Mouse (Mus musculus) liver, embryonic 14.5 days (tissue): ENCODE results near the gene 4921539E11Rik. TPM values are rescaled to one million over a fixed set of nuclear protein-coding genes. Genes with fewer than 3 reads are reported as not detected.

Experiments used
- ATAC-seq: fragments of 200-750 bp; cut with Nextera tagmentation; 2 replicates; pipeline ENCODE4 v1.8.0; 2017; ENCODE audit warnings: moderate number of reproducible peaks, mild to moderate bottlenecking, moderate library complexity; ENCODE audit not compliant: insufficient read depth
- DNase-seq, 3 experiments: peaks; one replicate each; pipeline ENCODE4 v3.0.0-alpha.2; 2012 to 2013; ENCODE audit warnings: low read depth in 3 of 3, low spot score in 3 of 3
- H3K27ac ChIP-seq: fragments of 300-500 bp; sonication (generic); 2 replicates; pipeline ENCODE4 v1.5.1; 2014; ENCODE audit warnings: moderate library complexity, mild to moderate bottlenecking, control low read depth, inconsistent platforms
- H3K27me3 ChIP-seq: fragments of 300-500 bp; sonication (generic); 2 replicates; pipeline ENCODE4 v1.6.1; 2014; ENCODE audit warnings: mild to moderate bottlenecking, low read length, moderate library complexity; ENCODE audit not compliant: control insufficient read depth, insufficient read depth
- H3K36me3 ChIP-seq: fragments of 300-500 bp; sonication (generic); replicated peaks from 2 replicates; pipeline ENCODE4 v1.6.1; 2014; ENCODE audit warnings: low read depth; ENCODE audit not compliant: control insufficient read depth, insufficient read depth
- H3K4me1 ChIP-seq, 2 experiments: fragments of 200-500 bp in 1 of 2; fragments of 300-500 bp in 1 of 2; sonication (generic) in 1 of 2; replicated peaks; 2 replicates each; pipeline ENCODE4 v1.6.1; 2012 to 2014; ENCODE audit warnings: antibody characterized with exemption in 1 of 2, inconsistent platforms in 1 of 2, low read length in 1 of 2; ENCODE audit not compliant: control insufficient read depth in 2 of 2, insufficient read depth in 2 of 2
- H3K4me2 ChIP-seq: fragments of 300-500 bp; sonication (generic); 2 replicates; pipeline ENCODE4 v1.6.1; 2014; ENCODE audit warnings: low read depth, mild to moderate bottlenecking, control low read depth, moderate library complexity
- H3K4me3 ChIP-seq, 2 experiments: fragments of 200-500 bp in 1 of 2; fragments of 300-500 bp in 1 of 2; sonication (generic) in 1 of 2; 2 replicates each; pipeline ENCODE4 v1.5.1; 2012 to 2014; ENCODE audit warnings: low read depth in 2 of 2, low read length in 2 of 2, mild to moderate bottlenecking in 2 of 2, control low read depth in 1 of 2, inconsistent platforms in 1 of 2, moderate library complexity in 1 of 2; ENCODE audit not compliant: insufficient read depth in 1 of 2
- H3K9ac ChIP-seq: fragments of 300-500 bp; sonication (generic); replicated peaks from 2 replicates; pipeline ENCODE4 v1.6.1; 2014; ENCODE audit warnings: mild to moderate bottlenecking, control low read depth, moderate library complexity
- H3K9me3 ChIP-seq: fragments of 300-500 bp; sonication (generic); 2 replicates; pipeline ENCODE4 v1.6.1; 2016; ENCODE audit warnings: low read length, mixed read lengths; ENCODE audit not compliant: control insufficient read depth
- CTCF ChIP-seq: IDR thresholded peaks from 2 replicates; pipeline ENCODE4 v1.5.1; 2016; ENCODE audit warnings: antibody characterized with exemption, low read depth, control low read depth
- EP300 ChIP-seq: IDR thresholded peaks from 2 replicates; pipeline ENCODE4 v1.6.1; 2016; ENCODE audit warnings: antibody characterized with exemption, low read depth
- whole genome bisulfite sequencing: fragments of 180-500 bp; shearing (Covaris S2); extraction: QIAGEN DNeasy Blood & Tissue Kit; methylation state at CpG from one replicate; pipeline ENCODE4 v1.1.7; 2014; ENCODE audit not compliant: insufficient replicate concordance; 5-methylcytosine and 5-hydroxymethylcytosine counted together
- polyA plus RNA-seq, 2 experiments: library from polyadenylated mRNA; depleted of rRNA in 1 of 2; stranded (reverse) in 1 of 2; unstranded in 1 of 2; fragments of >200 nt; fragmentation: Nextera tagmentation in 1 of 2; extraction: Ambion mirVana in 1 of 2; gene quantifications; 2 replicates each; pipeline versions ENCODE4 v1.2.1 to v1.2.3; 2012 to 2014

4921539E11Rik gene
- polyA plus RNA-seq, 2 experiments, result not detected

DNA sequence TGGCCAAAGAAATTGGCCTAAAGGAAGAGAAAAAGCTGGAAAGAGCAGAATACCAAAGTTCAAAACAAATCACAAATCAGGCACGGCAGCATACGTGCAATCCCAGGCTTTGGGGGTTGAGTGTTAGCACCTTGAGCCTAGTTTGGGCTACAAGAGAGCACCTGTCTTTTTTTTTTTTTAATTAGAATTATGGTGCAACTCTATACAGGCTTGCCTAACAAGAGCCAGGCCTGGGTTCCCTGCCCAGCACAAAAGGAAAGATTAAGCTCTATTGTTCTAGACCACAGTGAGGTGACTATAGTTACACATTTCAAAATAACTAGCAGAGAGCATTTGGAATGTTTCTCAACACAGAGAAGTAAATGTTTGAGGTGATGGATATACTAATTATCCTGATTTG lies 42.9 kb downstream of the 4921539E11Rik start:
- no peaks in the 10 kb centered on the region for H3K36me3 ChIP-seq
- no peak overlapping the region for H3K4me3 ChIP-seq
- no peak overlapping the region for H3K9ac ChIP-seq
- 65% methylated on average over 2 of the region's 2 CpGs for WGBS
- DNase-seq, result no peak
- H3K4me2 ChIP-seq, result no peak overlapping the region
- H3K27me3 ChIP-seq, result no peaks in the 10 kb centered on the region
- H3K27ac ChIP-seq, result no peak overlapping the region
- H3K9me3 ChIP-seq, result no peaks in the 10 kb centered on the region
- no peak for ATAC-seq
- no peaks in the 10 kb centered on the region; a peak in 1 of 4 replicates for H3K4me1 ChIP-seq
- TF ChIP-seq EP300 (no peak), CTCF (no peak)

DNA sequence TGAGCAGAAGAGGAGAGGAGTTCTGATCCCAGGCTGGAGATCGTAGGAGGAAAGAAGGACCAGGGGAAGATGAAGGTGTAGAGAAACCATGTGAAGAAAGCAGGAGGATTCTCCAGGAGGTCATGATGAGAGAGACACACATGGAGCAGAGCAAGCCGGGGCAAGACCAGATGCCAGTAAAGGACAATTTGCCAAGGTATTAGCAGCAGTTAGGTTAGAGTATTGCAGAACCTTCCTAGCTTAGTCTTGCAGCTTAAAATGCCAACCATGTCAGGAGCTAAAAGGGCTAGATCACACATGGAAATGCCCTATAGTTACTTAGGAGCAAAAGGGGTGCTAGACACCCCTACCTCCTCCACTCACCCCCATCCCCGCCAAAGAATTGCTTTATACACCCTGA lies 43.4 kb downstream of the 4921539E11Rik start:
- H3K4me2 ChIP-seq, result no peak overlapping the region
- no peaks in the 10 kb centered on the region; a peak in 1 of 4 replicates for H3K4me1 ChIP-seq
- H3K27ac ChIP-seq, result no peak overlapping the region
- no peak overlapping the region for H3K4me3 ChIP-seq
- no peaks in the 10 kb centered on the region for H3K27me3 ChIP-seq
- no peak overlapping the region for H3K9ac ChIP-seq
- DNase-seq (no peak), ATAC-seq (no peak)
- WGBS, result 64% methylated on average over 3 of the region's 3 CpGs
- no peaks in the 10 kb centered on the region for H3K36me3 ChIP-seq
- H3K9me3 ChIP-seq, result no peaks in the 10 kb centered on the region
- TF ChIP-seq CTCF, result no peak
- no peak for TF ChIP-seq EP300

GRCm38 (mm10) chr4:103232156-103232555 lies 58.5 kb downstream of the 4921539E11Rik start:
- H3K27me3 ChIP-seq, result no peaks in the 10 kb centered on the region
- H3K9me3 ChIP-seq, result no peaks in the 10 kb centered on the region
- H3K4me3 ChIP-seq, result no peak overlapping the region
- H3K36me3 ChIP-seq, result no peaks in the 10 kb centered on the region
- H3K4me1 ChIP-seq, result no peaks in the 10 kb centered on the region
- DNase-seq, result no peak
- TF ChIP-seq EP300, result no peak
- no peak for TF ChIP-seq CTCF
- no peak overlapping the region for H3K4me2 ChIP-seq
- no peak for ATAC-seq
- no peak overlapping the region for H3K27ac ChIP-seq
- no peak overlapping the region for H3K9ac ChIP-seq
- WGBS, result 52% methylated on average over 2 of the region's 2 CpGs

DNA sequence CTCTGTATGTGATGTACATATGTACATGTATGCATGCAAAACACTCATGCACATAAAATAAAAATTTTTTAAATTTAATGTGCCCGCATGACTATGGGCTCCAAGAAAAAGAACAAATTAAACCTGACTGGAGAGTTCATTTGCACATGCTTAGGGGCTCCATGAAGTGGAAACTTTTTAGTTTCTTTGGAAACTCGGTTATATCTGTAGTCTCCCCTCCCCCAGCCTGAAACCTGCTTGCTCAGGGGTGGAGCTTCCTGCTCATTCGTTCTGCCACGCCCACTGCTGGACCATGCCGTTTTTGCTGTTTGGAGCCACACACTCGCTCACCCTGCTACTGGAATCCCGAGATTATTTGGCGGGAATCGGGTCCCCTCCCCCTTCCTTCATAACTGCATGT lies 67.8 kb downstream of the 4921539E11Rik start:
- H3K4me2 ChIP-seq, result no peak overlapping the region

GRCm38 (mm10) chr4:103221789-103222188 lies 68.9 kb downstream of the 4921539E11Rik start:
- DNase-seq, result no peak
- peaks cover 0 to 4% of the 10 kb centered on the region in 2 experiments; a peak in 2 of 4 replicates for H3K4me1 ChIP-seq
- H3K9me3 ChIP-seq, result no peaks in the 10 kb centered on the region
- H3K4me2 ChIP-seq, result no peak overlapping the region
- 32% methylated on average over 6 of the region's 6 CpGs for WGBS
- TF ChIP-seq EP300, result no peak
- no peak for TF ChIP-seq CTCF
- no peak for ATAC-seq
- H3K27ac ChIP-seq, result no peak overlapping the region
- H3K9ac ChIP-seq, result no peak overlapping the region
- H3K36me3 ChIP-seq, result no peaks in the 10 kb centered on the region
- H3K27me3 ChIP-seq, result no peaks in the 10 kb centered on the region
- H3K4me3 ChIP-seq, result no peak overlapping the region

More for the DNA sequence above, 67.8 kb downstream of the 4921539E11Rik start:
- no peak for TF ChIP-seq EP300
- Histone ChIP-seq H3K27ac (no peak overlapping the region), H3K9me3 (no peaks in the 10 kb centered on the region), H3K36me3 (no peaks in the 10 kb centered on the region), H3K4me1 (peaks cover 0 to 4% of the 10 kb centered on the region in 2 experiments; a peak in 2 of 4 replicates), H3K9ac (no peak overlapping the region), H3K27me3 (no peaks in the 10 kb centered on the region), H3K4me3 (no peak overlapping the region)
- WGBS, result 18% methylated on average over 9 of the region's 9 CpGs
- no peak for ATAC-seq
- DNase-seq, result no peak
